Mouse (Mus musculus): ENCODE results near the gene Rictor.

DNA sequence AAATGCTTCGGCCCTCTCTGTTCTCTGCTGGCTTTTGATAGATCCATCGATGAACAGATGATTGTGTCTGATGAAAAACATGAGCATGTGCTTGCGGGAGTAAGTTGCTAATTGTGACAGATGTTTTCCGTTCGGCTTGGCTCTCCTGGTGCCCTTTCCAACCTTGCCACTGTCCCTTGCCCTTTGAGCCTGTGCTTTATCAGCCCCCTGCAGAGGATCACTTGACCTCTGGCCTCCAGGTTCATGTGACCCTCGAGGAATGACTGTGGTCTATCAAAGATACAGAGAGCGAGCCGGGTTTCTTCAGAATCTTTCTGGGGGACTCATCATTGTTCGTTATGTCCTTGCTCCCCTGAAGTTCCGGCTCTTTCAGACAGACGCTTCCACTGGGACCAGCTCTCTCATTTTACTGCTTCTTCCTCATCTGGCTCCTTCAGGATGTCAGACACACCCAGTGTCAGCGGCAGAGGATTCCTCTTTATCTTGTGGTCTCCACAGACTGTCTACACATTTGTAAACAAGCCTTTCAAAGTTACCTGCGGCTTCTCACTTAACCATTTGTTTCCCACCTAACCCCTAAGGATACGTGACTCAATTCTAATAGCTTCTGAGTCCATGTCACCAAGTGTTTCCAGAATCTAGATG, 39.3 kb upstream of the Rictor start:
- no peak for TF ChIP-seq TAL1 (IDR thresholded peaks at IDR 0.05; ENCODE audit: low read length)
- TF ChIP-seq GATA1 (IDR thresholded peaks at IDR 0.05; ENCODE audit: low read length) = no peak
